Mouse (Mus musculus): ENCODE measurements around the gene Kng1.
A peak's percentile ranks its signal among the peaks of the same experiment; 100 is the strongest.

DNA sequence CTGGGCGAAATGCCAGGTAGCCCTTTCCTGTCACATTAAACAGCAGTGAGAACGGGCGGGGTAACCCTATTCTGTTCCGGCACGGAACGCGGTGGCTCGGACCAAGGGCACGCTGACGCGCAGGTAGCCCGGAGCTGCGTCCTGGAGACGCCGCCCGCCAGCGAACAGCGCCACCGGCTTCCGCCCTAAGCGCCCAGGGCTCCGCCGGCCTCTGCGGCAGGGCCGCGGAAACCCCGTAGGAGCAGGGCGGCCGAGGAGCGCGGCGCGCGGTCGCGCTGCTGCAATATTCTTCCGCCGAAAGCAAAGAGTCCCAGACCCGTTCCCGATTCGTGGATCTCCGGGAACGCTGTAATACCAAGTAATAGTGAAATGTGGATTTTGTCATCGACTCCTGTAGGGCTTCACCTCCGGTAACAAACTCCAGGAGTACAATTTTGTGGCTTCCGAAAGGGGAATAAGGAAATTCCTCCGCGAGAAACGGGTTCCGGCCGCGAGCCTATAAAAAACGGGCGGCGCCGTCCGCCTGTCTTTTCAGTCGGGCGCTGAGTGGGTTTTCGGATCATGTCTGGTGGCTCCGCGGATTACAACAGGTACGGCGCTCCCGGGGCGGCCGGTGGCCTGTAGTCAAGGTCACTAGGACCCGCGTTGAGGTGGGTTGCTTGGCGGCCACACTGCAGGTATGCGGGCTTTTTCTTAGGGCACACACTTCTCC is 49.7 kb downstream of the Kng1 start, which contains the start of gene Eif4a2:
- TF ChIP-seq CTCF (conservative IDR thresholded peaks at IDR 0.05; ENCODE audit: insufficient read depth, insufficient read length, low read depth, low read length) (no peak), POLR2A (IDR thresholded peaks at IDR 0.05; ENCODE audit: low read depth, low read length) (peak; percentile 96)

Measured in kidney, adult 2 months (tissue).